Mouse (Mus musculus) heart, adult 2 months (tissue): ENCODE results near the gene Btbd9.

Source experiments
- CTCF ChIP-seq: fragments of 200-600 bp; IDR thresholded peaks from 2 replicates; pipeline ENCODE4 v1.8.1; 2022; ENCODE audit warnings: antibody characterized with exemption, mild to moderate bottlenecking, moderate library complexity
- EP300 ChIP-seq: fragments of 200-500 bp; IDR thresholded peaks from 2 replicates; pipeline ENCODE4 v1.6.1; 2011; ENCODE audit warnings: low read depth, low read length, control low read depth; ENCODE audit not compliant: insufficient read depth

- no peak for TF ChIP-seq CTCF
- no peak for TF ChIP-seq EP300
Measured at GRCm38 (mm10) chr17:30609305-30609979, 33.2 kb upstream of the Btbd9 start.
